Mouse (Mus musculus) urinary bladder, postnatal 4 days (tissue): ENCODE results near the gene Gprc5a.
A peak's percentile ranks its signal among the peaks of the same experiment; 100 is the strongest.

Source experiments
- DNase-seq, 2 experiments: peaks; one replicate each; pipeline ENCODE4 v3.0.0; 2021 to 2022; ENCODE audit warnings: low spot score in 2 of 2

Gene Gprc5a

DNA sequence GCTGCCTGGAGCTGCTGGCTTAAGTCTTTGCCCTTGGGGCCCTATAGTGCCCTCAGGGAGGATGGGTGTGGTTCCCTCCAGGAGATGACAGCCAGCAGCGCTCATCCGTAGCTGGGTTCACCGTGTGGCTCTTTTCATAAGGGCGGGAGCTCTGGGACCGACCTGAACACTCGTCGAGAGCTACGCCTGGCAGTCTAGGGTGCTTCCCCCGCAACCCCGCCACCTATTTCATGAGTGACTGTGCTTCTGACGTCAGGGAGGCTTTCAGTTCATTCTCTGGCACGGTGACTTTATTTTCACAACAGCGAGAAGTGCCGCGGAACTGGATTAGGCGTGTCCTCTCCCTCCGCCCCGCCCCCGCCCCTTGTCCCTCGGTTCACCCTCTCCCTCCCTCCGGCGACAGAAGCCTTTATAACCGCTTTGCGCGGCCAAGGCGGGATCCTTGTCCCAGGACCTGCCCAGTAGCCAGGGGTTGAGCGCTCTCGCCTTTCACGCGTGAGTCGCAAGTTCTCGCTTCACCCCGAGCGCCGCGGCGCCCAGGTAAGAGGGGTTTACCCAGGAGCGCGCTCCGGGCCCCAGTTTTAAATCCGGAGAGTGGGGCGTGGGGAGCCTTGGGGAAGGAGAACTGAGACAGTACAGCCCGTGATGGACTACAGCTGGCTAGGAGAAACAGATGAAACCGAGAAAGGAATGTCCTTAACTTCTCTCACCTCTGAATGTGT lies at the start of gene Gprc5a:
Gene Gprc5a, plus strand, starts transcription at position 416 of the 722 bp plus-strand sequence.
- peak; percentile 30 to 62 for DNase-seq

- no peak for DNase-seq
Observed at GRCm38 (mm10) chr6:135017211-135017610, 48.2 kb upstream of the Gprc5a start.

DNA sequence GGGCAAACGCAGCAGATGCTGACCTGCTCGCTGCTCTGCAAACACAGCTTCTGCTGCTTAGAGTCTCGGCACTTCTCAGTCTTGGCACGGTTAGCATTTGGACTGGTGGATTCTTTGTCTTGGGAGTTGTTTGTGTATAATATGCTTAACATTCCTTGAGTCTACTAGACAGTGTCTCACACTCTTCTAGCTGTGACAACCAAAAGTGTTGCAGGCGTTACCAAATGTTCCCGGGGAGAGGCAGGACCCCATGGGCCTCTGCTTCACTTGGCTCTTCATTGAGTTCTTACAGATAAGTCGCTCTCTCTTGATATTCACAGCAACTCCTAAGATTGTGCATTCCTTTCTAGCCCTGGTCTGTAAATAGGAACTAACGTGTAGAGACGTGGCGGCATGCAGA lies 45.9 kb upstream of the Gprc5a start:
- no peak for DNase-seq

DNA sequence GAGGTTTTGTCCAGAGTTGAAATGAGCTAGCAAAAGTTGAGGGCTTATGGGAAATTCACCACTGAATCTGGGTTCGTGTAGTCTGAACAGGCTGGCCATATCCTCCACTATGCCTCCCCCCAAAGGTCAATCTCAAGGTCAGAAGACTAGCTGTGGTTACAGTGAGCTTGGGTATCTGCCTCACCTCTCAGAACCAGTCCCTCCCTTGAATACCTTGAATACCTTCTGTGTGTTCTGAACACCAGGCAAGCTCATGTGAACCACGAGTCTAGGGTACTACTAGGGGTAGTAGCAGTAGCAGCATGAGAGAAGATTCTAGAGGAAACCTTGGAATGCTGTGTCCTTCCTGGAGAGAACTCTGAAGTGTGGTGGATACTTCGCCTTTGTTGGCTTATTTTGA lies 43.8 kb upstream of the Gprc5a start:
- DNase-seq: no peak

- DNase-seq: no peak
Observed at GRCm38 (mm10) chr6:135023379-135023778, 42.1 kb upstream of the Gprc5a start.

DNA sequence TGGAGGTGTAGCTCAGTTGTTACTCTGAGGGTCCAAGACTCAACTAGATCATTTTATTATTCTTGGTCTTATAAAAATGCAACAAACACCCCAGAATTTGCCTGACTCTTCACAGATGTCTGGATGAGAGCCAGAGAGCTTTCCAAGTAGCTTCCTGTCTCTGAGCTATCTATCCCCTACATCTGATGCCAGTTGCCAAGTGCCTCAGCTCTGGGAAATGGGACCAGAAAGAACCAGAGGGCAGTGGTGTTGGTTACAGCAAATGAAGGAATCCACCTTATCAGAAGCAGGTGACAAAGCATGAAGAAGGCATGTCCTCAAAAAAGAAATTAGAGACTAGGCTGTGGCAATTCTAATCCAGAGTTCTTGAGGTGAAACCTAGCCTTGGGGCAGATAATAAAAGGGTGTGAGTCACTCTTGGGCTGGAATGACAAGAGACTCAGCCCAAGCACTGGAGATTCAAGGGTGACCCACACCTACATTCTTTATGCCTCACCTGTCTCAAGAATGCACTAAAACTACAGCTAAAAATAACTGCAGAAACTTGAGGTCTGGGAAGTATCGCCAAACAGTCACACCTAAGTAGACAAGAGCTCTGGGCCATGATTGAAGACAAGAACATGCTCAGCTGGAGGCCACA lies 40.5 kb upstream of the Gprc5a start:
- no peak for DNase-seq

DNA sequence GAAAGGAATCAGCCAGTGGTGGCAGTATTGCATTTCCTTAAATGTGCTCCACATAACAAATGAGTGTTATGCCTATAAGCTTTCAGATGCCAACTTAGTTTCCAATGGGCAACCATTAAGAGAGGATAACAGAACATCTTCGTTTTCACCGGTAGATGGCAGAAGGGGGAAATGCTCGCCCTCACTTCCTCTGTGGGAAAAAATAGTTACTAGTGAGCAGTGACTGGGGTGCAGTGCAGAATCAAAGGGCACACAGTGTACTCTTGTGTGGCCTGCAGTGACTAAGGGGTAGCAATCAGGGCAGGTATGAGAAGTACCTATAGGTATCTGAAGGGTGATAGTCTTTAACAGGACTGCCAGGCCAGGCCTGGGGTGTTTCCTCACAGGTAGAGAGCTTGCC lies 39.2 kb upstream of the Gprc5a start:
- no peak for DNase-seq

DNA sequence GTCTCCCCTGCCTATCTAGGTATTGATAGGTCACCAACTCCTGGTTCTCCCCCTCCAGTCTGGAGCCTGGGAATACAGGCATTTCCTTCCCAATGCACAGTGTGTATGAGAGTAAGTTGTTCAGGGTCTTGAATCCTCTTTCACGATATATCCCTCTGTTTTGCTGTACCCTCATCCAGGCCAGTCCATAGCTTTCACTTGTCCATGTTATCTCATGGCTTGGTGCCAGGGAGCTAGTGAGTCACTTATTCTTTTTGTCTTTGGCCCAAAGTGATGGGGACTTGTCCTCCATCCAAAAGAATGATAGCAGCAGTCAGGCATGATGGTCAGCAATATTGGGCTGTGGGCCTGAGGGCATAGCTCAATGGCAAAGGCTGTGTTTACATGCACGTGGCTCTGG lies 38.7 kb upstream of the Gprc5a start:
- no peak for DNase-seq

GRCm38 (mm10) chr6:135029246-135029645 lies 36.2 kb upstream of the Gprc5a start:
- no peak for DNase-seq

DNA sequence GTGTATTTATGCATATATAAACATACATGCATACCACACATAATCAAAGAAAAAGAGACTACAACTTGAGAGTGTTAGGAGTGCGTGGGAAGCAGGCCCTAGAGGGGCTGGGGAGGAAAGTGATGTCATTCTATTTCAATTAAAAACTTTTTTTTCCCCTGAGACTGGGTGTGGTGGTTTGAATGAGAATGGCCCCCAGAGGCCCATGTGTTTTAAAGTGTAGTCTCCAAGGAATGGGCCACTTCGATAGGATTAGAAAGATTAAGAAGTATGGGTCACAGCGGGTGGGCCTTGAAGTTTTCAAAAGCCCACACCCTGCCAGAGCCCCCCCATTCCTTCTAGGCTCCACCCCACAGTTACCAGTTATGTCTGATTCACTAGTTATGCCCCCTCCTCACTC lies 26.8 kb upstream of the Gprc5a start:
- no peak for DNase-seq

DNA sequence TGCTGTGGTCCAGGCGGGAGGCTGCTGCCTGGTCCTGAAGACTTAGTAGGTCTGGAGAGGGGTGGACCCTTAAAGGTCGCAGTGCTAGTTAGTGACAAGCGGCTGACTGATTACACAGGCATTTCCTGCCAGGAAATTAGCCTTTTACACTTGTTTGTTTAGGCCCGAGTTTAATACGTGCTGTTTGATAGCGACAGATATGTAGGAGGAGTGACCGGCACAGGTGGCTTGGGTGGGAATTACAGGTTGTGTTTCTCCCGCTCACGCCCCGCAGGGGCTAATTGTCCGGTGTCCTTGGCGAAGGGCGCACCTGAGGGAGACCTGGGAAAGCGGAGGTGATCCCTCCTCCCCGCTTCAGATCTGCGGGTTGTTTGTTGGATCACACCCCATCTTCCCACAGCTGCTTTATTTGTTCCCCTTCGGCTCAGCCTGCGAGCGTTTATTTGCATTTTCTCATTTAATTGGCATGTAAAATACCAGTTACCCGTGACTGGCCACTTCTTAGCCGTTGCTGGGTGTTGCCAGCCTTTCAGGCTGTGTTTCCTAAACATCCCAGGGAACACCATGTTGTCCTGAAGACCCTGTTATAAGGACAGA lies 25.1 kb upstream of the Gprc5a start:
- DNase-seq: no peak

- no peak for DNase-seq
Observed at GRCm38 (mm10) chr6:135041930-135042329, 23.5 kb upstream of the Gprc5a start.

DNA sequence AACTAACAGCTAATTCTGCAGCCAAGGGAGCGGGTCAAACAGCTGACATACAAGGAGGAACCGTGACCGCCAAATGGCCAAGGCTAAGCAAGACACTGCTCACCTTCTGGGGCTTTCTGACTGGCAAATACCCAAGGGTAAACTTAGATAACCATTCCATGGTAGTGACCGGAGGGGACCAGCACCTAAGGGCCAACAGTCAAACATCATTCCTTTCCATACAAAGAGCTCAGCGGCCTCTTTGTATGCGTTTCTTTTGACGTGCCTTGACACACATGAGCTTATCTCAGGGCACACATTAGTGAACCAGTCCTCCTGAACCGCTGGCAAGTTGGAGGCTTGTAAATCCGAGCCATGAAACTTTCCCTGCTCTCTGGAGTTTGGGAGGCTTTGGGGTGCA lies 18.2 kb upstream of the Gprc5a start:
- no peak for DNase-seq

DNA sequence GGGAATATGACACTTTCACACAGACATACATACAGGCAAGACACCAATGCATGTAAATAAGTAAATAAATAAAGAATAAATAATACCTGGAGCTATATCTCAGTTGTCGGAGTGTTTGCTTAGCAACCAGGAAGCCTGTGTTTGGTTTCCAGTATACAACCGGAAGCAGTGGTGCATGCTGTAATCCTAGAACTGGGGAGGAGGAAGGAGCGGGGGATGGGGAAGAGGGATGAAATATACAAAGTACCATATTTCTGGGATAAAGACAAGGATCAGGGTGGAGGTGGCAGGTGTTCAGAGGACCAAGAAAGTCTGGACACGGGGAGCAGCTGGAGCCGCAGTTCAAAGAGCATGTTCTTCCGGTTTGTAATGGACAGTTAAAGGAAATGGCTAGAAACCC lies 16.9 kb upstream of the Gprc5a start:
- DNase-seq: no peak

GRCm38 (mm10) chr6:135048956-135049355 lies 16.5 kb upstream of the Gprc5a start:
- DNase-seq: no peak

- DNase-seq: no peak
Observed at GRCm38 (mm10) chr6:135053789-135054188, 11.7 kb upstream of the Gprc5a start.

- no peak for DNase-seq
Observed at GRCm38 (mm10) chr6:135055882-135056281, 9.6 kb upstream of the Gprc5a start.

GRCm38 (mm10) chr6:135060728-135061127 lies 4.7 kb upstream of the Gprc5a start:
- no peak for DNase-seq

- DNase-seq: no peak
Observed at GRCm38 (mm10) chr6:135064621-135065020, 830 bp upstream of the Gprc5a start.

DNA sequence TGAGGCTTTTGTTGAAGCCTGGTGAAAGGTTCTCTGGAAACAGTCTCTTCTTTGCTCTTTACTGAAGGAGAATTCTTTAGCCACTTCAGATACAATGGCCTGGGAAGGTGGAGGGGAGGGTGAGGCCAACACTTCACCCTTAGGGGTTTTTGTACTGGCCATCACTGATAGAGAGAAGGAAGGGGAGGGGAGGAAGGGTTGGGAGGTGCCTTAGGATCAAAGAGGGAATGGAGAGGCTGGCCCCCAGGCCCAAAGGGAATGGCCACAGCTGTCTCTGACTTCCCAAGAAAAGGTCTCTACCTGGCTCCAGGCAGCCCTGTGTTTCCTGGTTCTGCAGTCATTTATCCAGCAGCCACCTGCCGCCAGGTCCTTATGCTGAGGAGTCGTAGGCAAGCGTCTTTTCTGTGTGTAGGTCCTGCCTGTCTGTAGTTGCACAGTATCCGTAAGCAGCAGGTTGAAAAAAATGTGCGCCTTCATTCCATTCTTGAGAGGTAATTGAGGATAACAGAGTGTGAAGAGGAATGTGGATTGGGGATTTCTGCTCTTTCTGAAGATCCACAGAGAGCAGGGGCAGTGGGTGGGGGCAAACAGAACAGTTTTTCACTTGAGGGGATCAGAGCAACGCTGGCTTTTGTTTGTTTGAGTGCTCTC lies 1.5 kb downstream of the Gprc5a start:
- no peak for DNase-seq

DNA sequence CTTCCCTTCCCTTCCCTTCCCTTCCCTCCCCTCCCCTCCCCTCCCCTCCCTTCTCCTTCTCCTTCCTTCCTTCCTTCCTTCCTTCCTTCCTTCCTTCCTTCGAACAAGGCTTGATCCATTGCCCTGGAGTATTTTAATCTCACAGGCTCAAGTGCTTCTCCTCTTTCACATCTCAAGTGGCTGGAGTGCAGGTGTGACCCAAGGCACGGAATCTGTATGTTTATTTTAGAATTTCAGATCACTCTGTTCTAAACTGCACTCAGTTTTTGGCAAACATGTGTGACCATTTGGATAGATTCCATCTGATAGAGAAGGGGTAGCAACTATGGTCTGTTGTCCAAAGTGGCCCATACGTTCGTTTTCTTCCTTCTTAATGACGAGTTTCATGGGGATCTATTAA lies 2.8 kb downstream of the Gprc5a start:
- no peak for DNase-seq

DNA sequence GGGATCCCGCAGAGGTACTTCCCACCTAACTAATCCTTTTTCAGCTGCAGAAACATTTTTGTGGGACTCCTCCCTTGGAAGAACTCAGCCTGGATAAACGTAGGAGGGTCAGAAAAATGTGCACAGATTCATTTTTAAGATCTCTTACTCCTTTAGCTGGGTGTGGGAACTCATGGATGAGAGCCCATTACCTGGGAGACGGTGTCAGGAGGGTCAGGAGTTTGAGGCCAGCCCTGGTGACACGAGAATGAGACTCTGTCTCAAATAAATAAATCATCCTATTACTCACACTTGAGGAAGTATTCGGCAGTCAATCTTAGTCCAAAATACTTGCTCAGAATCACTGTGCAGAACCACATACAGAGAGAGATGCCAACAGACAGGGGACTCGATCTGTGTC lies 4.4 kb downstream of the Gprc5a start:
- no peak for DNase-seq

DNA sequence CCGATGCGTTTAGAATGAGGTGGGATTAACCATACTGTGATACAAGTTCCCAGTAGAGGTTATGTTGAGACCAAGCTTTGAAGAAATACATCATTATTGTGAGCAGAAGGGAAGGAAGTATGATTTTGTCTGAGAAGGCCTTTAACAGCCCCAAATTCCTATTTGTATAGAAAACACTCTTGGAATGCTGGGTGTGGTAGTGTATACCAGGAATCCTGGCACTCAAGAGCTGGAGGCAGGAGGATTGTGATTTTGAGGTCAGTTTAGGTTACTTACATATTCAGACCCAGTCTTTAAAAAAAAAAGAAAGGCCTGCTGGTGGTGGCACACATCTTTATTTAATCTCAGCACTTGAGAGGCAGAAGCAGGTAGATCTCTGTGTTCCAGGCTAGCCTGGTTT lies 4.9 kb downstream of the Gprc5a start:
- no peak for DNase-seq
